Mouse (Mus musculus): ENCODE data around the gene Wdr45b.
"Not testable (repeated sequence)": the region's sequence is repeated elsewhere in the genome, so short reads cannot be mapped to it uniquely, and the experiment has no call there.

Gene Wdr45b

GRCm38 (mm10) chr11:121328206-121328605, 26.0 kb downstream of the Wdr45b start:
- no peak for DNase-seq (ENCODE audit: low spot score)

GRCm38 (mm10) chr11:121326681-121327080, 27.6 kb downstream of the Wdr45b start:
- no peak for DNase-seq (ENCODE audit: low spot score)

GRCm38 (mm10) chr11:121326034-121326433, 28.2 kb downstream of the Wdr45b start:
- no peak for DNase-seq (ENCODE audit: low spot score)

GRCm38 (mm10) chr11:121307712-121308111, 46.5 kb downstream of the Wdr45b start:
- not testable (repeated sequence) for DNase-seq (ENCODE audit: low spot score)

- DNase-seq (ENCODE audit: low spot score) = no peak
Observed at GRCm38 (mm10) chr11:121306608-121307007, 47.6 kb downstream of the Wdr45b start.

GRCm38 (mm10) chr11:121305371-121305770, 48.9 kb downstream of the Wdr45b start:
- no peak for DNase-seq (ENCODE audit: low spot score)

GRCm38 (mm10) chr11:121300265-121300664, 54.0 kb downstream of the Wdr45b start:
- DNase-seq (ENCODE audit: low spot score) = no peak

- no peak for DNase-seq (ENCODE audit: low spot score)
Observed at GRCm38 (mm10) chr11:121298493-121298892, 55.8 kb downstream of the Wdr45b start.

GRCm38 (mm10) chr11:121294771-121295170, 59.5 kb downstream of the Wdr45b start:
- no peak for DNase-seq (ENCODE audit: low spot score)

GRCm38 (mm10) chr11:121289859-121290258, 64.4 kb downstream of the Wdr45b start:
- DNase-seq (ENCODE audit: low spot score) = no peak

GRCm38 (mm10) chr11:121282911-121283310, 71.3 kb downstream of the Wdr45b start:
- no peak for DNase-seq (ENCODE audit: low spot score)

GRCm38 (mm10) chr11:121278011-121278410, 76.2 kb downstream of the Wdr45b start:
- DNase-seq (ENCODE audit: low spot score) = no peak

- DNase-seq (ENCODE audit: low spot score) = no peak
Observed at GRCm38 (mm10) chr11:121277516-121277915, 76.7 kb downstream of the Wdr45b start.
